Mouse (Mus musculus) induced T-regulatory cell, adult 2 months (primary cell): Measurements from ENCODE around the gene Fem1a.
"Not testable (repeated sequence)": the region's sequence is repeated elsewhere in the genome, so short reads cannot be mapped to it uniquely, and the experiment has no call there.

ENCODE experiments used
- DNase-seq: peaks from one replicate; pipeline ENCODE4 v3.0.0-alpha.2; 2012; ENCODE audit warnings: low read depth

Gene Fem1a

DNA sequence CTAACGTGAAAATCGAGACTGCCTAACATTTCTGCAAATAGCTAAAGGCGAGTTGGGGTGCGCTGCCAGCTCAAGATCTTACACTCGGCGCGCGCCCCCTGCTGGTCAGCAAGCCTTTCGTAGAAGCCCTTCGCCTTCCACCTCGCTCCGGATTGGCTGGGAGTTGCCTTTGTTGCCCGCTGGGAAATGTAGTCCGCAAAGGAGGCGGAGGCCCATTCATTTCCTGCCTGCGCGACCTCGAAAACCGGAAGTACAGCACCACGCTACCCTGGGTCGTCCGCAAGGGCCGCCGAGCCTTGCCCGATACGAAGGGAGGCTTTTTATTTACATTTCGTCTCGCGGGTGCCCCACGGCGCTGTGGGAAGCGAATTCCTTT is 759 bp upstream of the Fem1a start:
- DNase-seq, result peak; percentile 99

DNA sequence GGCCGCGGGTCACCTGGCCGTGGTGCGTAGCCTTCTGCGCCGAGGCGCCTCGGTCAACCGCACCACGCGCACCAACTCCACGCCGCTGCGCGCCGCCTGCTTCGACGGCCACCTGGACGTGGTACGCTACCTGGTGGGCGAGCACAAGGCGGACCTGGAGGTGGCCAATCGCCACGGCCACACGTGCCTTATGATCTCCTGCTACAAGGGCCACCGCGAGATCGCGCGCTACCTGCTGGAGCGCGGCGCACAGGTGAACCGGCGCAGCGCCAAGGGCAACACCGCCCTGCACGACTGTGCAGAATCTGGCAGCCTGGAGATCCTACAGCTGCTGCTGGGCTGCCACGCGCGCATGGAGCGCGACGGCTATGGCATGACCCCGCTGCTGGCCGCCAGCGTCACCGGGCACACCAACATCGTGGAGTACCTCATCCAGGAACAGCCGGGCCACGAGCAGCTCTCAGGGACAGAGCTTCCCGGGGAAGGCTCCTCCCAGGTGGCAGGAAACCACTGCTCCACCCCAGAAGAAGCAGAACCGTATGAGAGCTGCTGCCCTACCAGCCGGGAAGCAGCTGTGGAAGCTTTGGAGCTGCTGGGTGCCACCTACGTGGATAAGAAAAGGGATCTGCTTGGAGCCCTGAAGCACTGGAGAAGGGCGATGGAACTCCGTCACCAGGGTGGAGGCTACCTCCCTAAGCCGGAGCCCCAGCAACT is 728 bp downstream of the Fem1a start:
- peak; percentile 42 for DNase-seq

DNA sequence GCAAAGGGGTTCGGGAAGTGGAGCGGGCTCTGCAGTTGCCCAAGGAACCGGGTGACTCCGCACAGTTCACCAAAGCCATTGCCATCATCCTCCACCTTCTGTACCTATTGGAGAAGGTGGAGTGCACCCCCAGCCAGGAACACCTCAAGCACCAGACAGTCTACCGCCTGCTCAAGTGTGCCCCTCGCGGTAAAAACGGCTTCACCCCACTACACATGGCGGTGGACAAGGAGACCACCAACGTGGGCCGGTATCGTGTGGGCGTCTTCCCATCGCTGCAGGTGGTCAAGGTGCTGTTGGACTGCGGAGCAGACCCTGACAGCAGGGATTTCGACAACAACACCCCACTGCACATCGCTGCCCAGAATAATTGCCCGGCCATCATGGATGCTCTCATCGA is 1.7 kb downstream of the Fem1a start:
- not testable (repeated sequence) for DNase-seq

DNA sequence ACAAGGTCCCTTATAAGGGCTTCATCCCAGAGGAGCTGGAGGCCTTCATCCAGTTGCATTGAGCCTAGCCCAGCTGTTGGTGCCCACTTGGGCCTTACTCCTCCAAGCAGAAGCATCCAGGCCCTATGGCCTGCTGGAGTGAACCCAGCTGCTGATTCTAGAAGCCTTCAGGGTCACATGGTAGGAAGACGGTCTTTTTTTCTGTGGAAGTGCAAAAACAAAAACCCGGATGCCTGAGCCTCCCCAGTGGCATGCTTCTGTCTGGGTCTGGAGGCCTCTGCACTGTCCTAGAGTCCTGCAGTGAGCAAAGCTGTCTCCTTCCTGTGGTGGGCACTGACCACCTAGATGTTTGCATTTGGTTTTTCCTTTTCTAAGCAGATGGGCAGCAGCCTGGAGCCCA is 2.2 kb downstream of the Fem1a start:
- not testable (repeated sequence) for DNase-seq

DNA sequence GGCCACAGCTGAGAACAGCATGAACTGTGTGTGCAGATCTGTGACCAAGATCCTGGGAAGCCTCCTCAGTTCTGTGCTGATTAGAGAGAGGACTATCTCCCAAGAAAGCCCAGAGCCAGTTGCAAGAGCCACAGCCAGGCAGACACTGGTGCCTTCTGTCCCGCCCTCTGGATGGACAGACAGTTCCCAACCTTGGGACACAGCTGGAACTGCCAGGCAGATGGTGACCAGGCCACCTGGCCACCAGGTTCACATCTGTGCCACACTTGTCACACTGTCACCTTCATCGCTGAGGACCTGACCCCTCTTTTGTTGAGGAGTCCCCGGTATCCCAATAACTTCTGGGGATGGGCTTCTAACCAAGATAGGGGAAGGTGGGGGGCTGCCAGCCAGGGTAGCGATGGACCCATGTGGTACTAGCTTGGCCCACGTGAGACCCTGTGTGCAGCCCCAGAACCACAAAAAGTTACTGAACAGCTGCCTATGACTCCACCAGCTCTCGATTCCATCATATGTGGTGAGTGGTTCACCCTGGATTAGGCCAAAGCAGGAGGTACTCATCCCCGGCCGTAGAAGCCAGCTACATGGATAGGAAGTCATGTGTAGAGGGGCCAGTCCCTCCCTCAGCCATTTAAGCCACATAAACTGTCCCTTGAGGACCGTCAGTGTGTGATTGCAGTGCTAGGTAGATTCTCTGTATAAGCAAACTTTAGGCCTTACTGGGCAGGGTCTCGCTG is 2.9 kb downstream of the Fem1a start:
- no peak for DNase-seq

DNA sequence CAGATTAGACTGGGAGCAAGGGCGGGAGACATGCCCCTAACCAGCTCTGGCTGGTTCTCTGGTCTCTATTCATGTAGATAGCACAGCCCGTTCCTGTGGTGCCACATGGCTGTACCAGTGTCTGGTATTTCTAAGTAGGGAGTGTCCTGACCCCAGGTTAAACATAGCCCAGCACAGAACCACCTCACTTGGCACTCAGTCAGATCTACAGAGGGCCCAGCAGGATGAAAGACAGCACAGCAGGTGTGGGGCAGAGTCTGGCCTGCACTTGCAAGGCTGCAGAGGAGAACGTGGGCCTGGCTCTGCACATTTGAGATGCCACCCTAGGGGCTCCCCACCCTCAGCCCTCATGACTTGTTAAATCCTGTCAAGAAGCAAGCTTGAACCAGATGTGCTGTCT is 4.6 kb downstream of the Fem1a start:
- no peak for DNase-seq

DNA sequence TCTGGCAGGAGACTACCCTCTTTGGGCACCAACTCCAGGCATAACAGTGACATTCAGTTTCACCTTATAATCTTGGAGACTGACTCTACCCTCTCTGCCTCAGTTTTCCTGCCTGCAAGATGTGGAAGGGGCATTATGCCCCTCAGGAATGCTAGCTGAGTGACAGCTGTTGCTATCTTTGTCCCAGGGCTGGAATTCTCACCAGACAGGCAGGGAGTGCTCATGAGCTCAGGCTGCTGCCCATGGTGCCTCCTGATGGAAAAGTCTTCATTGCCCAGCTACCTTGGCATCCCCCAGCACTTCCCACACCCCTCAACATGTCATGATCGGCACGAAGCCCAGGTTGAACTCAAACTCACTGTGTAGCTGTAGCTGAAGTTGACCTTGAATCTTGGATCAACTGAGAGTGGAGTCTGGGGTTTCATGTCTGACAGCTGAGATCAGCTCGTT is 6.1 kb downstream of the Fem1a start:
- DNase-seq, result no peak

DNA sequence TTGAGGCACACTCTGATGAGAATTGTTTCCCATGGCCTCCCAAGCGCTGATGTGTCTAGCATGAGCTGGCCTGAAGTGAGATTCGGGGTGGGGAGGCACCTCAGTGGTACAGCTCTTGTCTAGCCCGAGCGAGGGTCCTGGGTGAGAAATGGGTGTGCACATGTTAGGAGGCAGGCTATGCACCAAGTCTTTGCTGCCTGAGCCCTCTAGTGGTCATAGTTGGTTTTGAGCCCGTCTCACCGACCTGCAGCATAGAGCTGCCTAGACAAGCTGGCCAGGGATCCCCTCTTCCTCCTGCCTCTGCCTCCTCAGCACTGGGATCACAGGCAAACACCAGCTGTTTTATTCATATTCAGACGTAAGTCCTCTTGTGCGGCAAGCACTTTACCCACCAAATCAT is 7.4 kb downstream of the Fem1a start:
- peak; percentile 89 for DNase-seq

DNA sequence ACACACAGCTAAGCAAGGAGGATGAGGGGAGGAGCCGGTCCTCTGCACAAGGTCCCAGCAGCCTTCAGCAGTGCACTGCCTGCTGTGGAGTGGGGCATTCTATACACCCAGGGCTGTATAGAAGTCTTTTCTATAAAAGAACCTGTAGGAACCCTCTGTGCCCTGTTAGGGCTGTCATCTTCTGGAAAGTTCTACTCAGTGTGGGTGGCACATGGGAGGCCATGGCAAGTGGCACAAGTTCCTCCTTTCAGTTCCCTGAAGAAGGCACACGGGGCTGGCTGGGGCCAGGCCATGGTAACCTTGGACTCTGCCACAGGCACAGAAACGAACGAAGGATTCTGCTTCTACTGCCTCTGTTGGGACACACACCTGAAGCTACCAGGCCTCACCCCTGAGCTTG is 8.4 kb downstream of the Fem1a start:
- DNase-seq, result no peak

DNA sequence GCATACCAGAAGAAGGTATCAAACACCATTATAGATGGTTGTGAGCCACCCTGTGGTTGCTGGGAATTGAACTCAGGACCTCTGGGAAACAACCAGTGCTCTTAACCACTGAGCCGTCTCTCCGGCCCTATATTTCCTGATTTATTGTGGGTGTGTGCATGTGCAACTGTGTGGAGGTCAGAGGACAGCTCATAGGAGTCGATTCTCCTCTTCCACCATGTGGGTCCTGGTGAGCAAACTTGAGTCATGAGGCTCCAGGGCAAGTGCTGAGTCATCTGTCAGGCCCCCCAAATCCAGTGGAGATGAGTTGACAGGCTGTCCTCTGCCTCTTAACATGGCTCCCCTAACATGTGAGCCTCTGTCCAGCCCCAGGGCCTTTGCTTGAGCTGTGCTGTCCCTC is 9.3 kb downstream of the Fem1a start:
- DNase-seq, result no peak

DNA sequence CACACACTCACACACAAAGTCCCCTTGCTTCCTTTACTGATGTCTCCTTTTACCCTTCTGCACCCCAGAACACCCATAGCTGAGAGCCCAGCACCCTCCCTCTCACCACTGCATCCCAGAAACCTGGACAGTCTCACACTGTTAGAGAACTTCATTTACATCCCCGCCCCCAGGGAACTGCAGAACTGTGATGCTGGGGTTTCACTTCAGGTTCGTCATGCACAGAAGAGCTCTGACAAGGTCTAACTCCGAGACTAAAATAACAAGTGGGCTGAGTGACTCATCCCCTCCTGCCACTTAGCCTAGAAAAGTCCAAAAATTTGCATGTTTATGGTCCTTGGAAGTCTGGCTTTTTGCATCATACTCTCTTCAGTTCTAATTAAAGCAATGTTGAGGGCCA is 9.7 kb downstream of the Fem1a start:
- no peak for DNase-seq

DNA sequence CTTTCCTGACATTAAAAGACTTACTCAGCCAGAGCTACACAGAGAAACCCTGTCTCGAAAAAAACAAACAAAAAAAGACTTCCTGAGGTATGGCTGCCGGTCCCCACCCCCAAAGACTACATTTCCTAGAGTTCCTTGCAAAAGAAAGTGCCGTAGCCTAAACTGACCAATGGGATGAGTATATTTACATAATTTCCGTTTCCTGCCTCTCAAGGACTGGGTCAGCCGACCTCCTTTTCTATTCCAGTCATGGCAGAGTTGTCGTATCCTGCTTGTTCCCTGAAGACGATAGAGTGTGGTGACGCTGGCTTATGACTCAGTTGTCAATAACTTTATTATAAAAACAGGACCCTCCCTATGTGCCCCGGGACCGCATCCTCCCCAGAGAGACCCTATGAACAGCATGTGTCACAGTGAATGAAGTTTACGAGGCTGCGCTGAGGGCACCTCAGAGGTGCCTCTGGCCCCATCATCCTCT is 12.6 kb downstream of the Fem1a start:
- peak; percentile 87 for DNase-seq

DNA sequence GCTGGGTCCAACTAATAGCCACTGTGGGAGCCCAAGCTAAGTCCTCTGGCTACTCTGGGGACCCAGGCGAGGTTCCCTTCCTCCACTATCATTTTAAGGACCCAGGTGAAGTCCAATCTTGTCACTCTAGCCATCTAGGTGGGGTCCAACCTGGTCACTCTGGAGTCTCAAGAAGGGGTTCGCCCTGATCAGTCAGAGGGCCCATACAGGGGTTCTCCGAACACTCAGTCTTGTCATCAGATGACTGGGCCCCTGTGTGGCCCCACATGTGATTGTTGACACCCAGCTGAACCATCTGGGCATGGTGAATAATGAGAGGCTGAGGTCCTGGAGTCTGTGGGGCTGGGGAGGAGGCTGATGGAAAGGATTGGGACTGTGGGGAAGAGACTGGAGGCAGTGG is 13.1 kb downstream of the Fem1a start:
- DNase-seq, result no peak

DNA sequence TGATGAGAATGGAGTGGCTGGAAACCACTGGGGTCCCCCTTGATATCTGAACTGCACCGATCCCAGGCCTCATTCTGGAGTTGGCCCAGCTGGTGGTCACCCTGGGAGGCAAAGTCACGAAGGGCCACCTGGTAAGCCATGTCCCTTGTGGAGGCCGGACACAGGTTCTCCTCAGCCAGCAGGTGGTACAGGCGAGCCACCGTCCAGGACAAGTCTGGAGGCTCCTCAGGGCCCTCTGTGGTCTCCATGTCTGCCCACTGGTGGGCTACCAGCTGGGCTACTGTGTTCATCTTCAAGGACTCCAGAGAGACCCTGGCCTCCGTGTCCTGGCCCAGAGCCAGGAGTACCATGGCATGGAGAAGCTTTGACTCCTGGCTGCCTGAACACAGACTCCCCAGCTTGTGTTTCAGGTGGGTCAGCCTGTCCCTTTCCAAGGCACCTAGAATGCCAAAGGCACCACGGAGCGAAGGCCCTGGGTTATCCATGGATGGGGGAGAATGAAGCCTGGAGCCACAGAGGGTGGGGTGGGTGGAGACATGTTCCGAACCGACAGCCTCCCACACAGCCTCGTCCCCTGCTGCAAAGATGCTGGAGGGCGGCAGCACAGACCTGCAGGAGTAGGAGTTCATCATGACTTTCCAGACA is 15.1 kb downstream of the Fem1a start:
- DNase-seq, result no peak

DNA sequence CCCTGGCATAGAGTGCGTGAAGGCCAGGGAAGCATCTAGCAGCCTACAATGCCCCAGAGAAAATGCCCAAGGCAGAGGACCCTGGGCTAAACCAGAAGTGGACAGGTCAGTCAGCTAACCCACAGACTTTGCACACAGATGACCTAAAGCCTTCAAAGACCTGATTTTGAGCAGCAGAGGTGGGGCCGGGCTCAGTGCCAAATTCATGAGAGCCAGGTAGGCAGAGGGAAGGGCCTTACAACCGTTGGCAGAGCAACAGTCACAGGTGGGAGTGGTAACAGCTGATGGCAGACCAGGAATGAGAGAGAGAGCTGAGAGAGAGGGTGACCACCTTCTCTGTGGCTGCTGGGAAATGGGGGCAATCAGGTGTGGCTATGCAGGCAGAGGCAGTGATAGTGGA is 16.0 kb downstream of the Fem1a start:
- DNase-seq, result no peak

DNA sequence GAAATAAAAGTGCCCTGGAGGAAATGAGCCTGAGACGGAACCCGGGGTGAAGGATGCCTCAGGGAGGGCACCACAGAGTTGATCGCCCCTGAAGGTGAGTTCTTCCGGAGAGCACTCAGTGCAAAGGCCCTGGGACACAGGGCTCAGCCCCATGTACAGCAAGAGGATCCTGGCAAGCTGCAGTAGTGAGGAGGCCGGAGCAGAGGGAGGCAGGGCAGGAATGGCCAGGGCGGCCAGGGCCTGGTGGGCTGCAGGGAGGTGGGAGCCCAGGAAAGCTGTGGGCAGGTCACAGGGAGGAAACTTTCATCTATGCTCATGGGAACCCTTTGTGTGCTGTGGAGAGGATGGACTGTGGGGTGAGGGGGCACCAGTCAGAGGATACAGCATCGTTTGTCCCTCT is 16.9 kb downstream of the Fem1a start:
- DNase-seq, result no peak

DNA sequence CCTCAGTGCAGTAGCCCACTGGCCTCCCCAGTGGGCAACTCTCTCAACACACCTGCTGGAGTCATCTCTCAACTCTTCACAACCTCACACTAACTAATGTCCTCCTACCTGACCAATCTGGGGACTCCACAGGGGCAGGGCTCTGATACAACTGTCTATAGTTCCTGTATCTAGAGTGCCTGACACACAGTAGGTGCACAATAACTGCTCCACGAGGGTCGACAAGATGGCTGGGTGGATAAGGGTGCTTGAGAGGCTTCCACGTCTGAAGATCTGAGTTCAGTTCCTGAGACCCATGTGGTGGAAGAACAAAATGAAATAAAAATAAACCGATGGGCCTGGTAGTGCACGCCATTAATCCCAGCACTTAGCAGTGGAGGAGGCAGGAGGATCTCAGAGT is 17.4 kb downstream of the Fem1a start:
- DNase-seq, result no peak

DNA sequence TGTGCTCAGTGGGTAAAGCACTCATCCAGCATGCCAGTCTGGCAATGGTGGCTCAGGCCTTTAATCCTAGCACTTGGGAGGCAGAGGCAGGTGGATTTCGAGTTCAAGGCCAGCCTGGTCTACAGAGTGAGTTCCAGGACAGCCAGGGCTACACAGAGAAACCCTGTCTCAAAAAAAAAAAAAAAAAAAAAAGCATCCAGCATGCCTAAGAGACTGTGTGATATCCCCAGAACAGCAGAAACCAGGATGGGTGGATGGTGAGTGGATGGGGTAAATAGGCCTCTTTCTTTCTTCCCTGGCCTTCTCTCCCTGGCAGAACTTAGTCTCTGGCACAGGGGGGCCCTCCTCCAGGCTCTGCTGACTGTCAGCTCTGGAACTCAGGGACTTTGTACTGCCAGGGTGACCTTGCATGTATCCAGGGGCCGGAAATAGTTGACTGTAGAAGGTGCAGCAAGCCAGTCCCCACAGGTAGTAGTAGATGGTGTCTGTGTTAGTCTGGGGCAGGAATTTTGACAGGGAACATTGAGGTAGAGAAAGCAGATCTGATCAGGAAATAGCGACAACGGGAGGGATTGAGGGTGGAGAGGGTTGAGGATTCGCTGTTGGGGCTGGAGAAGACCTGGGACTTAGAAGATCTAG is 19.4 kb downstream of the Fem1a start:
- peak; percentile 47 for DNase-seq

DNA sequence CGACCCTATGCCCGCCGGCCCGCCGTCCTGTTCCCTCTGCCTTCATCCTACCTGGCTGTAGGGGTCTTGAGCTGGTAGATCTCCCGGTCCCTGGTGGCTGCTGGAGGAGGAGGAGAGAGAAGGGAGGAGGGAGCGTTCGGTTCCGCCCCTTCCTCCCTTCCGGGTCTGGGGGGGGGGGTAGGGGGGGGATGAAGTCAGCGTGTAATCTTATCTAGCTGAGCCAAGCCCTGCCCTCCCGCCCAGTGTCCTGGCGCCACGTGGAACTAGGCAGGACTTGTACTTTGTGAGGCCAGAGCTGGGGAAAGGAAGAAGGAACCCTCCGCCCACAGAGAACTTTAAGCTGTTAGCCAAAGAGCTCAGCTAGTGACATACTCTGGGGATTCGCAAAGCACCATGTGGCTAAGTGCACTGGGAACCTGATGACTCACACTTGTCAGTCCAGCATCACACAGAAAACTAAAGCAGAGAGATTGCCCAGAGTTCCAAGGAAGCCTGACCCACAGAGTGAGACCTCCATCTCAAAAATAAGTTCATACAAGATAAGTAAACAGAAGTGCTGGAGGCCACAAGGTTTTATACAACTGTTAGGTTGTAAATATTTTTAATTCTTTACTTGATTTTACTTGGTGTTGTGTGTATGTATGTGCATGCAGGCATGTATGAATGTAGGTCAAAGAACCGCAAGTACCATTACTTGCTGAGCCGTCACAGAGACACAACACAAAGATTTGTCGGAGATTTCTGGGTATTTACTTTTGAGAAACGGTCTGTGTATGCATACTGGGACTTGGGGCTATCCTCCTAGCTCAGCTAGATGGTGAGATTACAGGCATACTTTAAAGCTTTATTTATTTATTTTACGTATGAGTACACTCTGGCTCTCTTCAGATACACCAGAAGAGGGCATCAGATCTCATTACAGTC is 20.3 kb downstream of the Fem1a start, which contains the start of gene Ticam1:
Gene Ticam1 (minus strand): TSS at position 144 of the 924 bp plus-strand sequence.
- DNase-seq, result peak; percentile 93

DNA sequence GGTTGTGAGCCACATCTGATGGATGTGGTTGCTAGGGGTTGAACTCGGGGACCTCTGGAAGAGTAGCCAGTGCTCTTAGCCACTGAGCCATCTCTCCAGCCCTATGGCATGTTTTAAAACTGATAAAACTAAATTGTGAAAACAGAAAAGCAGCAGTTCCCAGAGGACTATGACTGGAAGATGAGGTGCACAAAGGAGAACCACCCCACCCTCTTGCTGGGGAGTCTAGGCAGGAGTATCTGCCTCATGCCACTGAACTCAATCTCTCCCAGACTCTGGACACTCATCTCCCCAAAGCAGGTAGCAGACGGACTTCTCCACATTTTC is 20.9 kb downstream of the Fem1a start:
- DNase-seq, result no peak

DNA sequence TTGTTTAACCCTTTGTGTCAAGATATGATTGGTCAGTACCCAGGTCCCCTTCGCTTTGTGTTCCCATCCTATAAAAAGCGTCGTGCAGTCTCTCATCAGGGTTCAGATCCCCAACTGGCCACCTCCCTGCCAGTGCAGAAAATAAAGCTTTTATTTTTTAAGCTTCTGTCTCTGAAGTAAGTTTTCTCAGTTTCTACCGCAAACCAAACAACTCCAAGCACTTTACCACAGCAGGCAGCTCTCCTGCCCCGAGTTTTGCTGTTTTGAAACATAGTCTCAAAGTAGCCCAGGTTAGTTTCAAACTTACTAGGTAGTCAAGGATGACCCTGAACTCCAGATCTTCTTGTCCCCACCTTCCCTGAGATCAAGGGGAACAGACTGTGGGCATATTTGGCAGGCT is 21.7 kb downstream of the Fem1a start:
- DNase-seq, result no peak
